Mouse (Mus musculus) midbrain, embryonic 15.5 days (tissue): ENCODE results near the gene Enox1. TPM values are rescaled to one million over a fixed set of nuclear protein-coding genes. Genes with fewer than 3 reads are reported as not detected.
A peak's percentile ranks its signal among the peaks of the same experiment; 100 is the strongest.
"Not testable (repeated sequence)": the region's sequence is repeated elsewhere in the genome, so short reads cannot be mapped to it uniquely, and the experiment has no call there.

Experiments
- ATAC-seq: fragments of 200-750 bp; cut with Nextera tagmentation; replicated peaks from 2 replicates; pipeline ENCODE4 v1.8.0; 2017; ENCODE audit warnings: moderate TSS enrichment
- H3K27ac ChIP-seq: fragments of 300-500 bp; sonication (generic); 2 replicates; pipeline ENCODE4 v1.5.1; 2015; ENCODE audit warnings: mild to moderate bottlenecking, inconsistent platforms
- H3K27me3 ChIP-seq: fragments of 300-500 bp; sonication (generic); replicated peaks from 2 replicates; pipeline ENCODE4 v1.6.1; 2015; ENCODE audit warnings: inconsistent platforms
- H3K36me3 ChIP-seq: fragments of 300-500 bp; sonication (generic); replicated peaks from 2 replicates; pipeline ENCODE4 v1.6.1; 2015; ENCODE audit warnings: inconsistent platforms
- H3K4me1 ChIP-seq: fragments of 300-500 bp; sonication (generic); 2 replicates; pipeline ENCODE4 v1.6.1; 2015; ENCODE audit warnings: inconsistent platforms
- H3K4me2 ChIP-seq: fragments of 300-500 bp; sonication (generic); 2 replicates; pipeline ENCODE4 v1.6.1; 2015; ENCODE audit warnings: inconsistent platforms, mild to moderate bottlenecking, moderate library complexity
- H3K4me3 ChIP-seq: fragments of 300-500 bp; sonication (generic); 2 replicates; pipeline ENCODE4 v1.5.1; 2015; ENCODE audit warnings: mild to moderate bottlenecking, inconsistent platforms
- H3K9ac ChIP-seq: fragments of 300-500 bp; sonication (generic); 2 replicates; pipeline ENCODE4 v1.6.1; 2015; ENCODE audit warnings: mild to moderate bottlenecking, inconsistent platforms
- H3K9me3 ChIP-seq: fragments of 300-500 bp; sonication (generic); 2 replicates; pipeline ENCODE4 v1.6.1; 2016; ENCODE audit warnings: inconsistent platforms
- WGBS: fragments of 180-500 bp; shearing (Covaris S2); methylation state at CpG from one replicate; pipeline ENCODE4 v1.1.7; 2015; ENCODE audit warnings: mixed read lengths; 5-methylcytosine and 5-hydroxymethylcytosine counted together
- polyA plus RNA-seq: library from polyadenylated mRNA; unstranded; fragments of >200 nt; fragmentation: Nextera tagmentation; extraction: Ambion mirVana; gene quantifications from 2 replicates; pipeline ENCODE4 v1.2.1, GENCODE M21; 2015

Enox1 gene
- polyA plus RNA-seq, result 47.6 and 49.4 TPM in 2 replicates

- H3K36me3 ChIP-seq, result no peaks in the 10 kb centered on the region
- WGBS, result under 1% methylated on average over 73 of the region's 73 CpGs
- H3K4me1 ChIP-seq, result peaks cover 49% of the 10 kb centered on the region
- H3K4me3 ChIP-seq, result peak within 1 kb of the TSS; percentile 76
- no peaks in the 10 kb centered on the region for H3K27me3 ChIP-seq
- no peaks in the 10 kb centered on the region for H3K9me3 ChIP-seq
- peak within 1 kb of the TSS; percentile 90 for H3K27ac ChIP-seq
- peak within 1 kb of the TSS; percentile 88 for H3K9ac ChIP-seq
- H3K4me2 ChIP-seq, result peak within 1 kb of the TSS; percentile 76
- ATAC-seq, result peak; percentile 89
These were observed at the start of gene Enox1 for GRCm38 (mm10) chr14:77156222-77156910. TSS of gene Enox1 (plus strand) at chr14:77156763.

DNA sequence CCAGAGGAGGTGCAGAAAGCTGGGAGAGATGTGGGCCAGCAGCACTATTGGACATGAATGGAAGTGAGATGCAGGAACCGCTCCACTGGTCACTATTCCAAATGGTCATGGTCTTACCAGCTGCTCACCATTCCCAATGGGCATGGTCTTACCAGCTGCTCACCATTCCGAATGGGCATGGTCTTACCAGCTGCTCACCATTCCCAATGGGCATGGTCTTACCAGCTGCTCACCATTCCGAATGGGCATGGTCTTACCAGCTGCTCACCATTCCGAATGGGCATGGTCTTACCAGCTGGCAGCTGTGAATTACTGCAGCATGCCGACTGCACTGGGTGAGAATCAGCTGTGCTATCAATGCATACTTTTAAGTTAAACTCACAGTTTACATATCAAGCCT lies 45.9 kb upstream of the Enox1 start:
- not testable (repeated sequence) for H3K9me3 ChIP-seq, ATAC-seq, H3K36me3 ChIP-seq, H3K27me3 ChIP-seq, H3K4me2 ChIP-seq, H3K27ac ChIP-seq, H3K4me1 ChIP-seq, H3K9ac ChIP-seq, H3K4me3 ChIP-seq
- 63% methylated on average over 5 of the region's 5 CpGs for WGBS

GRCm38 (mm10) chr14:77130612-77131011 lies 26.0 kb upstream of the Enox1 start:
- H3K9me3 ChIP-seq, result no peaks in the 10 kb centered on the region
- no peaks in the 10 kb centered on the region for H3K36me3 ChIP-seq
- no peak overlapping the region for H3K4me2 ChIP-seq
- H3K27me3 ChIP-seq, result no peaks in the 10 kb centered on the region
- no peak overlapping the region for H3K4me3 ChIP-seq
- H3K4me1 ChIP-seq, result no peaks in the 10 kb centered on the region
- WGBS, result 87% methylated on average over 5 of the region's 5 CpGs
- ATAC-seq, result no peak
- H3K27ac ChIP-seq, result no peak overlapping the region
- H3K9ac ChIP-seq, result no peak overlapping the region

- no peak overlapping the region for H3K4me3 ChIP-seq
- H3K27me3 ChIP-seq, result no peaks in the 10 kb centered on the region
- H3K27ac ChIP-seq, result no peak overlapping the region
- no peak for ATAC-seq
- no peaks in the 10 kb centered on the region for H3K36me3 ChIP-seq
- no peaks in the 10 kb centered on the region for H3K9me3 ChIP-seq
- 36% methylated on average over 6 of the region's 6 CpGs for WGBS
- H3K9ac ChIP-seq, result no peak overlapping the region
- no peak overlapping the region for H3K4me2 ChIP-seq
- H3K4me1 ChIP-seq, result peaks cover 8% of the 10 kb centered on the region
These were observed 19.6 kb upstream of the Enox1 start for GRCm38 (mm10) chr14:77136936-77137335.

- WGBS, result 27% methylated on average over 17 of the region's 17 CpGs
- no peaks in the 10 kb centered on the region for H3K36me3 ChIP-seq
- 0 out of 2 replicates have a peak overlapping the region, but pooled peaks have one; percentile 53 for H3K27ac ChIP-seq
- no peaks in the 10 kb centered on the region for H3K27me3 ChIP-seq
- no peak overlapping the region for H3K9ac ChIP-seq
- ATAC-seq, result peak; percentile 91
- H3K4me2 ChIP-seq, result no peak overlapping the region
- H3K4me3 ChIP-seq, result no peak overlapping the region
- peaks cover 12% of the 10 kb centered on the region for H3K4me1 ChIP-seq
- no peaks in the 10 kb centered on the region for H3K9me3 ChIP-seq
These were observed 15.0 kb upstream of the Enox1 start for GRCm38 (mm10) chr14:77141324-77142282.

DNA sequence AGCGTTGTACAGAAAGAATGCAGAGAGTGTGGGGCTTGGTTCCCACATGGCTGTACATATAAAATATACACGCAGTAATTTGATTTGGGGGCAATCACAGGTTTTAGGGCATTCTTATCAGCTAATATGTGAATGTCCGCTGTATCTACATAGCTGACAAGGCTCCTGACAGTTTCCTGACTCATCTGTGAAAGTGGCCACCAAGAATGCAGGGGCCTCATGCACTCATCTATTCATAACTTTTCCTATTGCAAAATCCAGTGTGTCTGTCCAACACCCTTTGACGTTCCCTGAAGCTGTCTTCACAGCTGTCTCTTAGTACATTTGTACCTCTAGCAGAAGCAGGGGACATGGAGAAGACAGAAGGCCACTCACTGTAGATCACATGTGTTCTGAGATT lies 11.5 kb upstream of the Enox1 start:
- 89% methylated on average over 4 of the region's 4 CpGs for WGBS
- H3K36me3 ChIP-seq, result no peaks in the 10 kb centered on the region

DNA sequence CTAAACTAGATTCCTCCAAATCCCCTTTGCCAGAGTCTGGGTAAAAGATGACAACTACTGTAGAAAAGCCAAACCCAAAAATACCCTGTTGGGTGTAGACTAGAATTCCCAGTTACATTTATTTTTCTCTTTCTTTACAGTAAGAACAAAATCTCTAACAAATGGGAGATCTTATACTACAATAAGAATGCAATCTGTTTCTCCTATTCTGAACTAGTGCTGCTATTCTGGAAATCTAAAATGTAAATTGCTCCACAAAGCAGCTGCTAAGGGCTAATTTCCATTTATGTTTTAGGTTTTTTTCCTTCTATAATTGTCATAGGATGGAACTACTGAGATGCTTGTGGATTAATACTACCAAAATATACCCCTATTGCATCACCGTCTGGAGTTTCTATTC lies 8.9 kb upstream of the Enox1 start:
- Histone ChIP-seq H3K4me1 (no peaks in the 10 kb centered on the region), H3K36me3 (no peaks in the 10 kb centered on the region), H3K4me2 (no peak overlapping the region), H3K9ac (no peak overlapping the region), H3K27me3 (no peaks in the 10 kb centered on the region), H3K9me3 (no peaks in the 10 kb centered on the region), H3K27ac (no peak overlapping the region), H3K4me3 (no peak overlapping the region)
- ATAC-seq, result no peak
- 100% methylated on average over 1 of the region's 1 CpGs for WGBS

More for the DNA sequence above, 11.5 kb upstream of the Enox1 start:
- H3K9ac ChIP-seq, result no peak overlapping the region
- ATAC-seq, result no peak
- no peak overlapping the region for H3K27ac ChIP-seq
- H3K4me3 ChIP-seq, result no peak overlapping the region
- H3K4me1 ChIP-seq, result peaks cover 8% of the 10 kb centered on the region
- no peaks in the 10 kb centered on the region for H3K27me3 ChIP-seq
- H3K9me3 ChIP-seq, result no peaks in the 10 kb centered on the region
- H3K4me2 ChIP-seq, result no peak overlapping the region

GRCm38 (mm10) chr14:77150556-77150955 lies 6.0 kb upstream of the Enox1 start:
- 68% methylated on average over 6 of the region's 6 CpGs for WGBS
- H3K9me3 ChIP-seq, result no peaks in the 10 kb centered on the region

GRCm38 (mm10) chr14:77151431-77151830 lies 5.1 kb upstream of the Enox1 start:
- no peak for ATAC-seq
- no peak overlapping the region for H3K9ac ChIP-seq
- no peak overlapping the region for H3K4me2 ChIP-seq
- H3K4me1 ChIP-seq, result peaks cover 12% of the 10 kb centered on the region
- H3K27me3 ChIP-seq, result no peaks in the 10 kb centered on the region
- WGBS, result 89% methylated on average over 7 of the region's 7 CpGs
- H3K36me3 ChIP-seq, result no peaks in the 10 kb centered on the region
- no peak overlapping the region for H3K27ac ChIP-seq
- no peak overlapping the region for H3K4me3 ChIP-seq
- no peaks in the 10 kb centered on the region for H3K9me3 ChIP-seq

More at GRCm38 (mm10) chr14:77150556-77150955, 6.0 kb upstream of the Enox1 start:
- ATAC-seq, result no peak
- H3K27me3 ChIP-seq, result no peaks in the 10 kb centered on the region
- H3K4me1 ChIP-seq, result peaks cover 6% of the 10 kb centered on the region
- H3K9ac ChIP-seq, result no peak overlapping the region
- H3K36me3 ChIP-seq, result no peaks in the 10 kb centered on the region
- H3K27ac ChIP-seq, result no peak overlapping the region
- H3K4me2 ChIP-seq, result no peak overlapping the region
- no peak overlapping the region for H3K4me3 ChIP-seq

DNA sequence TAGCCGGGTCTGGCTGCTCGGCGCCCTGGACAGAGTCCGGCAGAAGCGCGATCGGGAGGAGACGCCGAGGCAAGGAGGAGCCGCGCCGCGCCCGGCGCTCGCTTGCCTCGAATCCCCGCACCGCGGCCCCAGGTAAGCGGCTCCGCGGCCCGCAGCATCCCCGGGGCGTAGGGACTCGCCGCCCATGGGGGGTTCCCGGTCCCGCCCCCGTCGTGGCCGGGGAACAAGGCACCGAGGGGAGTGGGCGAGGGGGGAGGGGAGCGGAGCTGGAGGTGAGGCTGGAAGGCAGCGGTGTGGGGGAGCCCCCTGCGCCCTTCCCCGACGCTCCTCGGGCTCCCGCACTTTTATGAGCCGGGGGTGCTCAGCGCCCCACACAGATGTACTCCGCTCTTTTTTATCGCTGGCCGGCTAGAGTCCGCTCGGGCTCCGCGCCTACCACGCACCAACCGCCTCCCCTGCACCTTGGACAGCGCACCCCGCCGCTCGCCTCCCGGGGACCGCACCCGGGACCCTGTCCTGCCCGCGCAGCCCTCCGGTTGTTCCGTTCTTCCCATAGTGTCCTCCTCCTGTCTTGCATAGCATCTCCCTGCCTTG lies 445 bp downstream of the Enox1 start:
- Histone ChIP-seq H3K9me3 (no peaks in the 10 kb centered on the region), H3K27me3 (no peaks in the 10 kb centered on the region), H3K4me2 (peak overlapping the region; percentile 76), H3K27ac (peak overlapping the region; percentile 90), H3K4me1 (peaks cover 50% of the 10 kb centered on the region), H3K36me3 (no peaks in the 10 kb centered on the region), H3K4me3 (peak overlapping the region; percentile 76), H3K9ac (peak overlapping the region; percentile 88)
- ATAC-seq, result peak; percentile 60
- WGBS, result 0% methylated on average over 59 of the region's 64 CpGs

- H3K9ac ChIP-seq, result peak overlapping the region; percentile 88
- H3K4me2 ChIP-seq, result peak overlapping the region; percentile 76
- peak overlapping the region; percentile 90 for H3K27ac ChIP-seq
- H3K4me1 ChIP-seq, result peaks cover 52% of the 10 kb centered on the region
- H3K9me3 ChIP-seq, result no peaks in the 10 kb centered on the region
- peak; percentile 89 for ATAC-seq
- no peaks in the 10 kb centered on the region for H3K36me3 ChIP-seq
- peak overlapping the region; percentile 76 for H3K4me3 ChIP-seq
- no peaks in the 10 kb centered on the region for H3K27me3 ChIP-seq
- WGBS, result under 1% methylated on average over 31 of the region's 31 CpGs
These were observed 945 bp downstream of the Enox1 start for GRCm38 (mm10) chr14:77157505-77157911.

GRCm38 (mm10) chr14:77159397-77159796 lies 2.8 kb downstream of the Enox1 start:
- Histone ChIP-seq H3K9ac (no peak overlapping the region), H3K4me2 (peak overlapping the region; percentile 76), H3K4me3 (peak overlapping the region; percentile 76), H3K36me3 (no peaks in the 10 kb centered on the region), H3K27ac (peak overlapping the region; percentile 54), H3K9me3 (no peaks in the 10 kb centered on the region), H3K4me1 (peaks cover 54% of the 10 kb centered on the region), H3K27me3 (no peaks in the 10 kb centered on the region)
- WGBS, result 49% methylated on average over 5 of the region's 5 CpGs
- no peak for ATAC-seq
